Mouse (Mus musculus) embryo, embryonic 9.5 days (tissue): ENCODE measurements at regions not wholly inside any gene's neighbourhood (a gene's known extent, or its start where the extent isn't known, plus 50 kb on each side); places are given as distances from the start of the nearest gene placed in this dataset.

Source experiments
- DNase-seq: peaks from one replicate; pipeline ENCODE4 v3.0.0-alpha.2; 2017; ENCODE audit errors: extremely low spot score

DNA sequence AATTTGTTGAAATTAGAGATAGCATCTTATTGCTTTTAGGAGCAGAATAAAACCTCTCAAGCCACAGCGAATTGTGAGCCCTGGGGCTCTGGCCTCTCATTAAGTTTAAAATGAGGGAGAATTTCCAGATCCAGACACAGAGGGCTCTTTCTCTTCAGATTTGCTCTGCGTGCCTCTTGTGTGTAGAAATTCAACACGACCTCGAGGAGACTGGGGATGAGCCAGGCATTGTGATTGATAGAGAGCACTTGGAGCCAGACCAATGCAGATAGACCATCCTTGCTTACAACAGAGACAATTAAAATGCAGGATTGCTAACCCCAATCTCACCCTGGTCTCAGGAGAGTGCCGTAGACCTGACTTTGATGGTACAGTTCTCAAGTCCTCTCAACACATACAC, 121.9 kb upstream of the Gas1 start:
- DNase-seq, result no peak

DNA sequence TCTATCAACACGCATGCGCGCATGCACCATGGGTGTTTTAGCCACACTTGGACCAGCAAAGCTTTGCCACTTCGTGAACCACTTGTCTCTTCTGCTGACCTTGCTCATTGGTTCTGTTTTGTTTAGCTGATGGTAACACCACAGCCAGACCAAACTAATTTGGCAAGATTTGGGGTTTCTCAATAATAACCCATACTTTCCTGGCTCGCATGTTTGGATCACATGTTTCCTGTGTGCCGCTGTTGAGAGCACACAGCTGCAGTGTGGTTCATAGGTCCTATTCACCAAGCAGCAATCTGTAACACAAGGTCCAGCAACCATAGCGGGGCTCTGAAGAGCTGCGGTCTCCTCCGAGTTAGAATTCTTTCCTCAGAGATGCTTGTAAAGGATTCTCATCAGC, 126.4 kb upstream of the Gas1 start:
- DNase-seq, result no peak

DNA sequence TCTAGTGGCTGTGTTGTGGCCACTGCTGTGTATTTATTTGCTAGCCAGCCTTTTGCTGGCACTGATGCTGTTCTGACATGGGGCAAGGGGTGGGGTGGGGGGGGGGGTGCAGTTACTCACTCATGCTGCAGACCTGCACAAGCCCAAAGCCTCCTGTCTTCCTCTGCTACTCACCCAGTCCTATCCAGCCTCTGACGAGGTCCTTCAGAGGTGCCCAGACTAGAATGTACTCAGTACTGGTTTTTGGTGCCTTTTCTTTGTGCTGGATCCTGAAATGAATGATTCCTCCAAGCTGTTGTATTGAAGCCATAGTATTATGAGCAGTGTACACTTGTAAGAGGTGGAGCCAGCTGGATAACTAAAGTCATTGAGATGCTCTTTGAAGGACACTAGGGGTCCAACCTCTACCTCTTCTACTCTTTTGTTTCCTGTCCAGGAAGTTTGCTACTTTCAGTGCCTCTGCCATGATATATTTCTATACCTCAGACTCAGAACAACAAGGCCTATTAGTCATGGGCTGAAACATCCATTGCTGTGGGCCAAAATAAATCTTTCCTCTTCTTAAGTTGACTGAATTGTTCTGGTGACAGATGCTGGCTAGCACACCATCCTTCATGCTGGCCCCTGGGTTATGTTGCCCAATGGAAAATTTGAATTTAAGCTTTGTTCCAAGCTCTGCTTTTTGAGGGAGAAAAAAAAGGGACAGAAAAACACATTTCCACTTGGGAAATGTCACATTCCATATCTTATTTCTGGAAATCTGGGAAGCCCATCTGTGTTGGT, 128.1 kb upstream of the Gas1 start:
- DNase-seq, result no peak

- DNase-seq, result peak; percentile 34
Measured at GRCm38 (mm10) chr13:60308062-60308801, 131.1 kb upstream of the Gas1 start.

GRCm38 (mm10) chr13:60309482-60309881, 132.3 kb upstream of the Gas1 start:
- DNase-seq, result no peak

- DNase-seq, result no peak
Measured at GRCm38 (mm10) chr13:60309926-60310325, 132.8 kb upstream of the Gas1 start.

- DNase-seq, result no peak
Measured at GRCm38 (mm10) chr13:60312397-60313085, 135.4 kb upstream of the Gas1 start.

DNA sequence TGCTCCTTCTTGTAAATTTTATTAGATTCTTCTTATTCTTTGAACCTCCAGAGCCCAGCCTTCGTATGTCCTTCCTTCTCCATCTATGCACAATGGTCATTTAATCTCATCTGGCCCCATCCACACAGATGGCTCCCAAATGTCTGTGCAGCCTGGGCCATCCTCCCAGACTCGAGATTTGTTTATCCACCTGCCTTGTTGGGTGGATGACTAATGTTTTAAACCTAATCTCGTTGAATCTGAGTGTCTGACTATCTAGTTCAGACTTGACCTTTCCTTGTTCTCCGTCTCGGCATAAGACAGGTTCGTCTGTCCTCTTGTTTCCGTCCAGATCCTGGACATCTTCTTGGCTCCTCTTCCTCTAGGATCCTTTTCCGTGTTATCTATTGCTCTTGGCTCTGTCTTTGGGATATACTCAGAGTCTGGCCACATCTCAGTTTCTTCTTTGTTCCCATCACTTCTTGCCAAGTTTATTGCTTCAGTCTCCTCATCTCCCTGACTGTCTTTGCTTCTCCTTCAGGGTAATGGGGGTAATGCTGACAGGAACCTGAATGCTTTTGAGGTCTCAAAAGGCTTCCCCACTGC, 141.4 kb upstream of the Gas1 start:
- no peak for DNase-seq

- no peak for DNase-seq
Measured at GRCm38 (mm10) chr13:60319268-60319667, 142.1 kb upstream of the Gas1 start.

- DNase-seq, result no peak
Measured at GRCm38 (mm10) chr13:60319861-60320602, 142.9 kb upstream of the Gas1 start.

DNA sequence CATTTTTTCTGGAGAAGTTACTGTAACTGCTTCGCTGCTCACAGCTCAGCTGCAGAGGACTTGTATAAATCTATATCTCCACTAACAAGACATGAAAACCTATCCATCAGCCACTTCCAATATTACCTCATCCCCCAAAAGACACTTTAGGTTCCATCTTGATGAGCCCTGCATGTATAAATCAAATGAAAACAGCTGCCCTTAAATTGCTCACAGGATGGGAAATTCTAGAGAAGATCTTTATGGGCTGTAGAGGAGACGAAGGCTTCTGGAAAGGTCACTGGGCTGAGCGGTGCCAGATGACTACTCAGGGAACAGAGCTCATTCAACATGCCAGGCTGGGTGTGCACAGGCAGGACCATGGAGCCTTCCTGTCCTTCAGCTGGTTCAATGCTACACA, 145.4 kb upstream of the Gas1 start:
- DNase-seq, result no peak

GRCm38 (mm10) chr13:60330475-60331258, 153.5 kb upstream of the Gas1 start:
- DNase-seq, result no peak

DNA sequence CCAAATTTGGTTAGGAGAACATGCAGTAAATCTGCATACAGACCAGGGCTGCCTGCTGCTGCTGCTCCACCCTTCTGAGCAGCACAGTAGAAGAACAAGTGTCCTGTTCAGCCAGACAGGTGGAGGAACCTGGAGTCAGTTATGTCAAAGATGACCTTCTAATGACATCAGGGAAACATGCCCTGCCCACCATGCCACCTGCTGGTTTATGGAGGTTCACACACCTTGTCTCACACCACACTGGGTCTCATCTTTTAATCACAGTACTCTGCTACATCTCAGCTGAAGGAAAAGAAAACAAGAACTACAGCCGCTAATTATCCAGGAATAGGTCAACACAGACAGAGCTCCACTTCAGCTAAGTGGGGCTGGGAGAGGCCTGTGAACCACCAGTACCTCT, 159.0 kb upstream of the Gas1 start:
- DNase-seq, result no peak

DNA sequence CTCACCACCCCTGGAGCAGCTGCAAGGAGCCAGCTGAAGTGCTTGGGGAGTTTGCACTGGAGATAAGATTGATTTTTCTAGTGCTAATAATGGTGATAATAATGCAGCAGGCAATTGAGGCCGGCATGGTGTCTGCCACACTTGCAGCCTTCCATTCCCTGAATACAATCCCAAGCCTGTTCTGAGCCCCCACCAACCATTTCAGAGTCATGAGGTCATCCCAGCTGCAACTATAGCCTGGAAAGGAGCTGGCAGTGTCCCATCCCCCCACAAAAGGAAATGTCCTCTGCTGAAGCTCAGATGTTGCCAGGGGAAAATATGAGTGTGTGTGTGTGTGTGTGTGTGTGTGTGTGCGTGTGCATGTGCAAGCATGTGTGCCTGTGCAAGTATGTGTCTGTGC, 160.2 kb upstream of the Gas1 start:
- peak; percentile 14 for DNase-seq

DNA sequence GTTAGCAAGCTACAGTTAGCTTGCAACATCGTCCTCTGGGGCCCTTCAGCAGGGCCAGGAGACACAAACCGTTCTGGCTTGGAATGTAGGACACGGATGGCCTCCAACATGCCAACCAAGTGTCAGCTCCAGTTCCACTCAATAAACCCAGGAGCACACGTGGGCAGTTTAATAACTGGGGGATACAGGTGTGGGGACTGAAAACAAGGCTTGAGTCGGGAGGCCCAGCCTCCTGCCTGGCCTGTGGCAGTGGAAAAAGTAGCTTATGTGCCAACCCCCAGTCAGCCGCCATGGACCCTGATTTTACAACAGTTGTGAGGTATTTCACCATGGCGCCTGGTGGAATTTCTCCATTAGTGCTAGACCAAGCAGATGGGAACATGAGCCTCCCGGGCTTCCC, 160.9 kb upstream of the Gas1 start:
- no peak for DNase-seq

- DNase-seq, result no peak
Measured at GRCm38 (mm10) chr13:60340068-60340467, 162.9 kb upstream of the Gas1 start.

- no peak for DNase-seq
Measured at GRCm38 (mm10) chr13:60347881-60348280, 170.7 kb upstream of the Gas1 start.

DNA sequence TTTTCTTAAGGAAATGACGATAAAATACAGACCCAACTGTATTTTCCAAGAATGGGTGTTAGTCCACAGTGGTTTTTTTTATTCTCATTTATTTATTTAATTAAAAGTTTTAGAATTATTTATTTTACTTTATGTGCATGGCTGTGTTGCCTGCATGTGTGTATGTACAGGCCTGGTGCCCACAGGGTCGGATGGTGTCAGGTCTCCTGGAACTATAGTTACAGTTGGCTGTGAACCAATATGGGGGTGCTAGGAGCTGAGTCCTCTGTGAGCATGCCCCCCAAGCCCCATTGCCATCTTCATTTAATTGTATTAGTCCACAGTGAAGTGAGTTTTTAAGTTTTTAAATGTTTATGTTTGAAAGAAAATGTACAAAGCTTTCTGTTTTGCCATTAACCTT, 171.3 kb upstream of the Gas1 start:
- no peak for DNase-seq

GRCm38 (mm10) chr13:60355707-60356490, 178.7 kb upstream of the Gas1 start:
- no peak for DNase-seq
